Mouse (Mus musculus) heart, postnatal 14 days (tissue): ENCODE results near the gene Bend3. TPM values are rescaled to one million over a fixed set of nuclear protein-coding genes. Genes with fewer than 3 reads are reported as not detected.

ENCODE experiments used
- DNase-seq, 2 experiments: peaks; one replicate each; pipeline ENCODE4 v3.0.0; 2021 to 2022
- intact Hi-C: fragments of 180-260 bp; cut with DNase I; formaldehyde crosslinking; loops from one replicate; pipeline ENCODE4 v1.15.1; 2025
- total RNA-seq, 2 experiments: library from RNA; stranded (reverse); gene quantifications; 2 replicates each; pipeline ENCODE4 v1.2.3; 2021

The Bend3 gene
- total RNA-seq, 2 experiments from 2014 or later, result 5.8 to 6.1 TPM

GRCm38 (mm10) chr10:43479436-43480157 is 966 bp downstream of the Bend3 start:
- intact Hi-C loops, result loop anchor here (1.0 to 10.0 kb wide), 2 partner anchors 61 to 265 kb away; partner anchors contain the start of gene 1700021F05Rik

GRCm38 (mm10) chr10:43480227-43480849 is 1.7 kb downstream of the Bend3 start:
- DNase-seq, result no peak
- intact Hi-C loops, result no loop called here

More at GRCm38 (mm10) chr10:43479436-43480157, 966 bp downstream of the Bend3 start:
- DNase-seq, result peak; percentile 93 to 96

- intact Hi-C loops, result no loop called here
- no peak for DNase-seq
Observed at GRCm38 (mm10) chr10:43481179-43481578, 2.5 kb downstream of the Bend3 start.

GRCm38 (mm10) chr10:43482021-43482420 is 3.4 kb downstream of the Bend3 start:
- intact Hi-C loops, result no loop called here

GRCm38 (mm10) chr10:43483426-43483995 is 4.9 kb downstream of the Bend3 start:
- intact Hi-C loops, result no loop called here

More at GRCm38 (mm10) chr10:43482021-43482420, 3.4 kb downstream of the Bend3 start:
- no peak for DNase-seq

GRCm38 (mm10) chr10:43485751-43486268 is 7.2 kb downstream of the Bend3 start:
- DNase-seq, result no peak
- intact Hi-C loops, result no loop called here

More at GRCm38 (mm10) chr10:43483426-43483995, 4.9 kb downstream of the Bend3 start:
- peak; percentile 49 to 73 for DNase-seq

- no peak for DNase-seq
- intact Hi-C loops, result no loop called here
Observed at GRCm38 (mm10) chr10:43487441-43488010, 8.9 kb downstream of the Bend3 start.

GRCm38 (mm10) chr10:43488258-43488657 is 9.6 kb downstream of the Bend3 start:
- intact Hi-C loops, result no loop called here
- no peak for DNase-seq

GRCm38 (mm10) chr10:43489139-43489538 is 10.5 kb downstream of the Bend3 start:
- intact Hi-C loops, result no loop called here
- no peak for DNase-seq

GRCm38 (mm10) chr10:43489550-43489949 is 10.9 kb downstream of the Bend3 start:
- DNase-seq, result no peak
- intact Hi-C loops, result no loop called here

GRCm38 (mm10) chr10:43490034-43490433 is 11.4 kb downstream of the Bend3 start:
- intact Hi-C loops, result no loop called here
- no peak for DNase-seq

- intact Hi-C loops, result no loop called here
- DNase-seq, result peak in 1 of 2 experiments; percentile 45
Observed at GRCm38 (mm10) chr10:43490846-43491245, 12.2 kb downstream of the Bend3 start.

GRCm38 (mm10) chr10:43502599-43502998 is 24.0 kb downstream of the Bend3 start:
- intact Hi-C loops, result no loop called here
- DNase-seq, result no peak

GRCm38 (mm10) chr10:43504291-43504690 is 25.7 kb downstream of the Bend3 start:
- intact Hi-C loops, result no loop called here

GRCm38 (mm10) chr10:43507051-43507450 is 28.4 kb downstream of the Bend3 start:
- intact Hi-C loops, result no loop called here
- DNase-seq, result no peak

More at GRCm38 (mm10) chr10:43504291-43504690, 25.7 kb downstream of the Bend3 start:
- DNase-seq, result no peak

GRCm38 (mm10) chr10:43509228-43509627 is 30.6 kb downstream of the Bend3 start:
- intact Hi-C loops, result no loop called here

GRCm38 (mm10) chr10:43512976-43513375 is 34.3 kb downstream of the Bend3 start:
- no peak for DNase-seq
- intact Hi-C loops, result no loop called here

More at GRCm38 (mm10) chr10:43509228-43509627, 30.6 kb downstream of the Bend3 start:
- DNase-seq, result no peak

- no peak for DNase-seq
- intact Hi-C loops, result no loop called here
Observed at GRCm38 (mm10) chr10:43516992-43517660, 38.5 kb downstream of the Bend3 start.

GRCm38 (mm10) chr10:43517836-43518235 is 39.2 kb downstream of the Bend3 start:
- peak; percentile 42 to 57 for DNase-seq
- intact Hi-C loops, result no loop called here

- intact Hi-C loops, result no loop called here
- peak; percentile 30 to 39 for DNase-seq
Observed at GRCm38 (mm10) chr10:43518368-43518767, 39.7 kb downstream of the Bend3 start.
